Mouse (Mus musculus) intestine, postnatal 0 days (tissue): Measurements from ENCODE around the gene Prcc. TPM values are rescaled to one million over a fixed set of nuclear protein-coding genes. Genes with fewer than 3 reads are reported as not detected.
"Not testable (repeated sequence)": the region's sequence is repeated elsewhere in the genome, so short reads cannot be mapped to it uniquely, and the experiment has no call there.

Experiments
- ATAC-seq: fragments of 200-750 bp; cut with Nextera tagmentation; 2 replicates; pipeline ENCODE4 v1.8.0; 2017; ENCODE audit warnings: mild to moderate bottlenecking, moderate TSS enrichment, moderate library complexity
- H3K27ac ChIP-seq: fragments of 300-500 bp; sonication (generic); 2 replicates; pipeline ENCODE4 v1.5.1; 2014; ENCODE audit warnings: mild to moderate bottlenecking, low read depth, low read length, moderate library complexity
- H3K27me3 ChIP-seq: fragments of 300-500 bp; sonication (generic); replicated peaks from 2 replicates; pipeline ENCODE4 v1.6.1; 2014; ENCODE audit warnings: low read length, mixed read lengths; ENCODE audit not compliant: control insufficient read depth, insufficient read depth
- H3K36me3 ChIP-seq: fragments of 300-500 bp; sonication (generic); 2 replicates; pipeline ENCODE4 v1.6.1; 2014; ENCODE audit warnings: mild to moderate bottlenecking, moderate library complexity; ENCODE audit not compliant: control insufficient read depth, insufficient read depth
- H3K4me1 ChIP-seq: fragments of 300-500 bp; sonication (generic); replicated peaks from 2 replicates; pipeline ENCODE4 v1.6.1; 2014; ENCODE audit warnings: antibody characterized with exemption, low read length, mixed read lengths; ENCODE audit not compliant: control insufficient read depth, insufficient read depth
- H3K4me2 ChIP-seq: fragments of 300-500 bp; sonication (generic); replicated peaks from 2 replicates; pipeline ENCODE4 v1.6.1; 2014; ENCODE audit warnings: low read depth, mild to moderate bottlenecking, moderate library complexity
- H3K4me3 ChIP-seq: fragments of 300-500 bp; sonication (generic); 2 replicates; pipeline ENCODE4 v1.5.1; 2014; ENCODE audit warnings: low read depth, low read length
- H3K9ac ChIP-seq: fragments of 300-500 bp; sonication (generic); 2 replicates; pipeline ENCODE4 v1.6.1; 2014; ENCODE audit warnings: mild to moderate bottlenecking, low read depth, low read length
- H3K9me3 ChIP-seq: fragments of 300-500 bp; sonication (generic); 2 replicates; pipeline ENCODE4 v1.6.1; 2016; ENCODE audit warnings: mixed run types; ENCODE audit not compliant: control insufficient read depth
- CTCF ChIP-seq: sonication (generic); IDR thresholded peaks from 2 replicates; pipeline ENCODE4 v1.5.1; 2016; ENCODE audit warnings: low read depth, mild to moderate bottlenecking, control low read depth, antibody characterized with exemption, moderate library complexity
- WGBS: fragments of 180-500 bp; shearing (Covaris S2); extraction: QIAGEN DNeasy Blood & Tissue Kit; methylation state at CpG from one replicate; pipeline ENCODE4 v1.1.7; 2014; 5-methylcytosine and 5-hydroxymethylcytosine counted together
- polyA plus RNA-seq: library from polyadenylated mRNA; unstranded; fragments of >200 nt; fragmentation: Nextera tagmentation; extraction: Ambion mirVana; gene quantifications from 2 replicates; pipeline ENCODE4 v1.2.1, GENCODE M21; 2015

The Prcc gene
- polyA plus RNA-seq, 1 experiment from 2014 or later = 7.9 TPM

- H3K4me2 ChIP-seq = no peak overlapping the region
- no peak overlapping the region for H3K9ac ChIP-seq
- TF ChIP-seq CTCF = no peak
- H3K27ac ChIP-seq = no peak overlapping the region
- no peak overlapping the region for H3K4me3 ChIP-seq
- H3K27me3 ChIP-seq = no peaks in the 10 kb centered on the region
- 78% methylated on average over 4 of the region's 4 CpGs for WGBS
- no peaks in the 10 kb centered on the region for H3K4me1 ChIP-seq
- ATAC-seq = no peak
- no peaks in the 10 kb centered on the region for H3K36me3 ChIP-seq
- H3K9me3 ChIP-seq = no peaks in the 10 kb centered on the region
These were observed 40.4 kb downstream of the Prcc start for GRCm38 (mm10) chr3:87844981-87845380.

GRCm38 (mm10) chr3:87840858-87841257, 44.5 kb downstream of the Prcc start:
- no peaks in the 10 kb centered on the region for H3K36me3 ChIP-seq
- H3K4me3 ChIP-seq = no peak overlapping the region
- H3K4me2 ChIP-seq = no peak overlapping the region
- no peaks in the 10 kb centered on the region for H3K4me1 ChIP-seq
- no peak for TF ChIP-seq CTCF
- peaks cover 8% of the 10 kb centered on the region; the same call in 1 of the 2 replicates for H3K27me3 ChIP-seq
- no peak overlapping the region for H3K27ac ChIP-seq
- ATAC-seq = no peak
- H3K9me3 ChIP-seq = no peaks in the 10 kb centered on the region
- no peak overlapping the region for H3K9ac ChIP-seq

GRCm38 (mm10) chr3:87838622-87839021, 46.8 kb downstream of the Prcc start:
- 2% methylated on average over 4 of the region's 4 CpGs for WGBS
- Histone ChIP-seq H3K9ac (no peak overlapping the region), H3K27me3 (peaks cover 8% of the 10 kb centered on the region; the same call in 1 of the 2 replicates), H3K36me3 (no peaks in the 10 kb centered on the region), H3K9me3 (no peaks in the 10 kb centered on the region), H3K4me1 (no peaks in the 10 kb centered on the region), H3K4me3 (no peak overlapping the region), H3K27ac (no peak overlapping the region), H3K4me2 (no peak overlapping the region)
- TF ChIP-seq CTCF = peak; percentile 93
- no peak for ATAC-seq

- H3K27me3 ChIP-seq = no peaks in the 10 kb centered on the region
- H3K4me2 ChIP-seq = no peak overlapping the region
- peak; percentile 61 for TF ChIP-seq CTCF
- no peaks in the 10 kb centered on the region for H3K36me3 ChIP-seq
- H3K9ac ChIP-seq = no peak overlapping the region
- H3K4me3 ChIP-seq = no peak overlapping the region
- H3K4me1 ChIP-seq = no peaks in the 10 kb centered on the region
- 62% methylated on average over 5 of the region's 5 CpGs for WGBS
- H3K9me3 ChIP-seq = no peaks in the 10 kb centered on the region
- ATAC-seq = no peak
- no peak overlapping the region for H3K27ac ChIP-seq
These were observed 51.9 kb downstream of the Prcc start for GRCm38 (mm10) chr3:87833482-87833881.

GRCm38 (mm10) chr3:87832109-87832859, 53.1 kb downstream of the Prcc start:
- TF ChIP-seq CTCF = no peak
- Histone ChIP-seq H3K9me3 (no peaks in the 10 kb centered on the region), H3K4me2 (no peak overlapping the region), H3K9ac (no peak overlapping the region), H3K4me1 (no peaks in the 10 kb centered on the region), H3K27me3 (no peaks in the 10 kb centered on the region), H3K36me3 (no peaks in the 10 kb centered on the region), H3K4me3 (no peak overlapping the region), H3K27ac (no peak overlapping the region)
- no peak for ATAC-seq
- 85% methylated on average over 7 of the region's 7 CpGs for WGBS

- 41% methylated on average over 10 of the region's 10 CpGs for WGBS
These were observed 56.4 kb downstream of the Prcc start for GRCm38 (mm10) chr3:87829025-87829424.

GRCm38 (mm10) chr3:87828435-87828834, 57.0 kb downstream of the Prcc start:
- Histone ChIP-seq H3K4me2 (no peak overlapping the region), H3K9me3 (no peaks in the 10 kb centered on the region), H3K36me3 (no peaks in the 10 kb centered on the region), H3K27ac (no peak overlapping the region), H3K4me3 (no peak overlapping the region), H3K4me1 (no peaks in the 10 kb centered on the region), H3K9ac (no peak overlapping the region), H3K27me3 (no peaks in the 10 kb centered on the region; the same call in 1 of the 2 replicates)
- ATAC-seq = no peak
- TF ChIP-seq CTCF = no peak
- WGBS = 45% methylated on average over 4 of the region's 4 CpGs

More at GRCm38 (mm10) chr3:87829025-87829424, 56.4 kb downstream of the Prcc start:
- Histone ChIP-seq H3K4me3 (no peak overlapping the region), H3K4me1 (no peaks in the 10 kb centered on the region), H3K36me3 (no peaks in the 10 kb centered on the region), H3K9me3 (no peaks in the 10 kb centered on the region), H3K4me2 (no peak overlapping the region), H3K27me3 (no peaks in the 10 kb centered on the region), H3K9ac (no peak overlapping the region), H3K27ac (no peak overlapping the region)
- TF ChIP-seq CTCF = no peak
- ATAC-seq = no peak

GRCm38 (mm10) chr3:87824206-87824605, 61.2 kb downstream of the Prcc start, which contains the start of gene Pear1:
Pear1 (minus strand) TSS chr3:87824306.
- H3K36me3 ChIP-seq, H3K9ac ChIP-seq, H3K9me3 ChIP-seq, H3K4me3 ChIP-seq, H3K27me3 ChIP-seq, H3K27ac ChIP-seq, H3K4me1 ChIP-seq, ATAC-seq, H3K4me2 ChIP-seq: not testable (repeated sequence)
- WGBS = 90% methylated on average over 1 of the region's 1 CpGs
